Mouse (Mus musculus) gastrocnemius, adult 8-10 months (tissue): Measurements from ENCODE around the gene Bcl7c. TPM values are rescaled to one million over a fixed set of nuclear protein-coding genes. Genes with fewer than 3 reads are reported as not detected.
"Not testable (repeated sequence)": the region's sequence is repeated elsewhere in the genome, so short reads cannot be mapped to it uniquely, and the experiment has no call there.

Source experiments
- DNase-seq, 2 experiments: peaks; one replicate each; pipeline ENCODE4 v3.0.0; 2022; ENCODE audit warnings: low spot score in 2 of 2
- total RNA-seq, 4 experiments: library from RNA; stranded (reverse); gene quantifications; 2 replicates each; pipeline ENCODE4 v1.2.4; 2022

The Bcl7c gene
- 10 to 100 TPM; 33.5 to 36.0 (median 34.1) TPM for total RNA-seq

- DNase-seq, result peak; percentile 84 to 86
Observed at GRCm38 (mm10) chr7:127708207-127709078, at the start of gene Bcl7c. TSS of gene Bcl7c (minus strand) at chr7:127708933.

- DNase-seq, result no peak
Observed at GRCm38 (mm10) chr7:127753741-127754140, 45.0 kb upstream of the Bcl7c start.

- no peak for DNase-seq
Observed at GRCm38 (mm10) chr7:127753158-127753557, 44.4 kb upstream of the Bcl7c start.

- no peak for DNase-seq
Observed at GRCm38 (mm10) chr7:127752069-127752468, 43.3 kb upstream of the Bcl7c start.

DNA sequence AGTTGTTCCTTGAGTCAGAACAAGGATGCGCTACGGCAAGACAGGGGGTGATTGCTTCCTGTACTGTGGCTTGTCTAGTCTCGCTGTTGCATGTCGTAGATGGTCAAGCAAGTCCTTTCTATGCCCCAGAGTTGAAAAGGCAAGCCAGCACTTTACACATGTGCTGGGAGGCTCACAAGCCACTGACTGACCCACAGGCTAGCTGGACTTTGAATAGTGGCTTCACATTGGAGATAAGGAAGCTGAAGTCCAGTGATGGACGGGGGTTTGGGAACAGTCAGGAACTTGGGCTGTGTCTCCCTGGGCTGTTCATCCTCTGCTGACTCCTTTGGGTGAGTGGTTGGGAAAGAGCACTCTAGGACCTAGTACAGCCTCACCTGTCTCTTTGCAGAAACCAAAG, 42.9 kb upstream of the Bcl7c start:
- no peak for DNase-seq

GRCm38 (mm10) chr7:127750131-127751127, 41.7 kb upstream of the Bcl7c start:
- DNase-seq, result no peak

- no peak for DNase-seq
Observed at GRCm38 (mm10) chr7:127748235-127748560, 39.5 kb upstream of the Bcl7c start.

DNA sequence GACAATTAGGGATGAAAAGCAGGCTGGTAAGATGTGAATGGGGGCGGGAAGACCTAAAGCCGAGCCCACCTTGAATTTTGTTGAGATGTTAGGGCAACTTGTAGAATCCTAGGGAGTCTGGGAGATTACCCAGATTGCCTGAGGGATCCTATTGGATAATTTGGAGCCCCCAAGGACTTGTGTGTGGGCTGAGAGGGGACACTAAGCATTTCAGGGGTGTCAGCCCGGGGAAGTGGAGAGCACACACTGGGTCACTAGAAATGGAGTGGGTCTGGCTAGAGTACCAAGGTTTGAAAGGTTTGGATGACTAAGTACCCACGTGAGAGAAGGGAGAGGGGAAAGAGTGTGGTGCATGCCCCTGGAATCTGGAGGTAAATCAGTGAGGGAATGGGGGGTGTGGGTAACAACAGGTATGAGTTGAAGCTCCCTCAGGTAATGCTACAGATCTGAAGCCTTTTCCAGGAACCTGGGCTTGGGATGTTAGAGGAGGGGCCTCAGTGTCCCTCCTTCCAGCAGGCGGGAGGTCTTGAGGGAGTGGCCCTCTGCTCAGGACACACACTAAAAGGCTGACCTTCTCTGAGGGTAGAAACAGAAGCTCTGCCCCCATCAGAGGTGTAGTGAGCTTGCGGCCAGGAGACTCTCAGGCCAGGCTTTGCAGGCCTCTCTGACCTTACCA, 39.0 kb upstream of the Bcl7c start:
- no peak for DNase-seq

GRCm38 (mm10) chr7:127746494-127747491, 38.1 kb upstream of the Bcl7c start:
- DNase-seq, result peak in 1 of 2 experiments; percentile 22

DNA sequence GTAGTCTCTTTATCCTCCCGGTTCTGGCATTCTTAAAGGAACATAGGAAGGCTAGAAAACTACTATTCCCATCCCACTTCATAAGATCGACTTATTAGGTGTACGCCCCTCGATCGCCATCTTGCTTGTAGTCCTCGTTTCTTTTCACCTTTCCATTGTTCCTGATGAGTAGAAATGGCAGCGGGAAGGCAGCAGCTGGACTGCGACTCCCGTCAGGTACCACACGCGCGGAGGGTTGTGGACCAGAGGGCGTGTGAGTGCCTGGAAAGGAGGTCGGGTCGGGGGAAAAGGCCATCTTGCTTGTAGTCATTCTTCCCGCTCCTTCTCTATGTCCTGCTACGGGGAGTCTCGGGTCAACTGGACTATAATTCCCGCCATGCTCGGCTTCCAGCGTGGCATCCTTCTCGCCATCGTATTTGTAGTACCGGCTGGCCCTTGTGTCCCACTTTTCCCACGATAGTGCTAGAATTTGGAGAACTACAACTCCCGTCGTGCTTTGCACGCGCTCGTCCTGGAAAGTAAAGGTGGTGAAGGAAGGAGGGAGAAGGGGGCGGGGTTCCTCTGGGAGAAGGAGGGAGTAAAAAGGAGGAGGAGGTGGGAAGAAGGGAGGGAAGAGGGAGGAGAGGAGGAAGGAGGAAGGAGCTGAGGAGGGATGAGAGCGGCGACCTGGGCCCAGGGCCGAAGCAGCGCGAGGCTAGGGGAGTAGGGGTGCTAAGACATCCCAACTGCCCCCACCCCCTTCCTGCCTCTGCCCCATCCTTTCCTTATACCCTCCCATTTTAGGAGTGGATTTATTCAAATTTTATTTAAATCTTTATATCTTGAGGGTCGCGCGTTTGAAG, 37.1 kb upstream of the Bcl7c start:
- DNase-seq, result peak; percentile 94 to 96

- DNase-seq, result peak; percentile 88 to 90
Observed at GRCm38 (mm10) chr7:127745251-127745651, 36.5 kb upstream of the Bcl7c start.

DNA sequence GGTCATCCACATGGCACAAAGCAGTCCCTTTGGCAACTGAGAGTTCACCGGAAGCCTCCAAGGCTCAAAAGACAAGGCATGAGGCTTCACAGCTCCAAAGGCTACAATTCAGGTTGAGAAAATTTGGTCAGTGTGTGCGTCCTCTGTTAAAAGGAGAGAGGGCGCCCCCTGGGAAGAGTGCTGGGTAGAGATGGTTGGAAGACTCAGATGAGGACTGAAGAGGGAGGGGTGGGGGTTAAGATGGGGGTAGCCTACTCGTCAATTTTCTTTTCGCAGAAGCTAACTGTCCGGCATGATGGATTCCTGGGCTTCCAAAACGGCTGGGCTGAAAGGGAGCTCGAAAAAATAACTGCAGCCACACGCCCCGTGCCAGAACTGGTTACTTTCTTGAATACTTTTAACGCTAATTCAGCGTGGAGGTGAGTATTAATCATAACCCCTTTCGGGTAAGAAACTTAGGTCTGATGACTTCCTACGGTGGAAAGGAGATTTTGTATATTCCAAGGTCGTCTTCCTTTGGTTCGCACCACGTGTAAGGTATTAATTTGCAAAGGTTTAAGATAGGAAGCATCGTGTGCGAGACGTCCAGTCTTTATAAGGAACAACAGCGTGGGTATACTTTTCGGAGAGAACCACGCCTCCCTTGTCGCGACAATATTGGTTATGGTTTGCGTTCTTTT, 35.8 kb upstream of the Bcl7c start, which contains the start of gene Fbxl19:
Gene Fbxl19 (plus strand): TSS at position 178 of the 680 bp plus-strand sequence.
- DNase-seq, result peak; percentile 51 to 63

DNA sequence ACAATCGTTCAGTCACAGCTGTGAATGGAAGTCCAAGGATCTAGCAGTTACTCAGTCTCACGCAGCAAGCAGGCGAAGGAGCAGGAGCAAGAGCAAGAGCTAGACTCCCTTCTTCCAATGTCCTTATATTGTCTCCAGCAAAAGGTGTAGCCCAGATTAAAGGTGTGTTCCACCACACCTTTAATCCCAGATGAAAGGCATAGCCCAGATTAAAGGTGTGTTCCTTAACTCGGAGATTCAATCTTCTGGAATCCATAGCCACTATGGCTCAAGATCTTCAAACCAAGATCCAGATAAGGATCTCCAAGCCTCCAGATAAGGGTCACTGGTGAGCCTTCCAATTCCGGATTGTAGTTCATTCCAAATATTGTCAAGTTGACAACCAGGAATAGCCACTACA, 23.3 kb upstream of the Bcl7c start, which contains the start of gene Ctf2:
Gene Ctf2 (minus strand): TSS at position 101 of the 400 bp plus-strand sequence.
- DNase-seq, result not testable (repeated sequence)

DNA sequence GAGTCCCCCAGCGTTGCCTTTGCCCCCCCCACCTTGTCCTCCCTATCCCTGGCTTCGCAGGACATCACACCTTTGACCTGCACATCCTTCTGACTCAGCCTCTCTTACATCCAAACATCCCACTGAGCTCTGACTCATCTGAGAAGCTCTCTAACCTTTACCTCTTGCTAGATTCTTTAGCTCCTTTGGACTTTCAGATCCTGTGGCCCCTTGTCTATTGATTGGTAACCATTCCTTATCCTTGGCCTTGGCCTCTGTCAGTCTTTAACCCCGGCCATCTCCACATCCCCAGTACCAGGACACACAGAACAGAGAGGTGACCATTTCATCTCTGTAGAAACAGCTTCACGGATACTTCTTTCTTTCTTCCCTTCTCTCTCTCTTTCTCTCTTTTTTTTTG, 21.4 kb upstream of the Bcl7c start:
- DNase-seq, result no peak

GRCm38 (mm10) chr7:127727898-127728297, 19.2 kb upstream of the Bcl7c start:
- DNase-seq, result no peak

DNA sequence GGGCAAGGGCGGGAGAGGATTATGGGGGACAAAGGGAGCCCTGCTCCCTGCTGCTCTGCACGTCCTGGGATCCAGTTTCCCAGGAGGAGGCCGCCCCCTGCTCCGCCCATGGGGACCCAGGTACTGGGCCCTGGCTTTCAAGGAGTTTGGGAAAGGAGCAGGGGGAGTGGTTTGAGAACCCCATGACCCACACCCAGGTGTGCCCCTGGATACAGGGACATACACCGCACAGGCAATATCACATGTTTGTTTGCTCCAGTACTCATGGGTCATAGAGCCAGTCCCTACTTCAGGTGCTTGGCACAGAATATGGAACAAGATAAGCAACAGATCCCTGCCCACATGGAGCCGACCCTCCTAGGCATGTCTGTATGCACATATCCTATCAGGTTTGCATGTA, 17.2 kb upstream of the Bcl7c start:
- no peak for DNase-seq

DNA sequence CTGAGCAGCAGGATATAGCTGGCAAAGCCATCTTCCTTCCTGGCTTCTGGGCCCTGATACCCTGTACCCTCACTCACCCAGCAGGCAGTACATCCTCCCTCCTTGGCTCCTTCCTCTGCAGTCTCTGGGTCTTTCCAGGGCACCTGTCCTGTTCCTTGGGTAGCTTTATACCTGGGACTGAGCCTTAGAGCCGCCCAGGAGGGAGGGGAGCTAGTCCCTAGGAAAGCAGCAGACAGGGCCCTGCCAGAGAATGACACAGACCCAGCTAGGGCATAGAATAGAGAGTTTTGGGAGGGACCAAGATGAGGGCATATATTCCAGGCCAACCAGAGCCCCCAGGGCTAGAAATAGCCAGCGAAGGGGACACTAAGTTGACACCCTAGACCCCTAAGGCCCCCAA, 16.8 kb upstream of the Bcl7c start:
- DNase-seq, result no peak

DNA sequence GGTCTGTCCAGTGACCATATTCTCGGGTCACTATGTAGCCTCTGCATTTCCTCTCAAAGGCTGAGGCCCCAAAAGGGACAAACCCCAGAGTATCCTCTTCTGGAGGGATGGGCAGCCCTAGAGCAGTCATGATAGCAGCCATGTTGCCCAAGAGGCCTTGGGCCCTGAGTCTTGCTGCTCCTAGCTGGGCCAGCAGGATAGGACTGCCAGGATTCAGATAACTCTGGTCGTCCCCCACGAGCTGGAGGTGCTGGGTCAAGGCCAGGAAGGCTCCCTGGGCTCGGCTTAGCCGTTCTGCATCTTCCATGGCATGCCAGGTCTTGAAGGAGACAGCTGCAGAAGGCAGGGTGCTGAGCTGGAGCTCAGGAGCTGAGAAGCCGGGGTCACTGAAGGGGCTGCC, 10.5 kb upstream of the Bcl7c start:
- DNase-seq, result no peak

- no peak for DNase-seq
Observed at GRCm38 (mm10) chr7:127718339-127718738, 9.6 kb upstream of the Bcl7c start.
